Mouse (Mus musculus): ENCODE results near the gene Rerg. TPM values are rescaled to one million over a fixed set of nuclear protein-coding genes. Genes with fewer than 3 reads are reported as not detected.

Rerg gene
- polyA plus RNA-seq, 1 experiment, result 6.8 TPM

DNA sequence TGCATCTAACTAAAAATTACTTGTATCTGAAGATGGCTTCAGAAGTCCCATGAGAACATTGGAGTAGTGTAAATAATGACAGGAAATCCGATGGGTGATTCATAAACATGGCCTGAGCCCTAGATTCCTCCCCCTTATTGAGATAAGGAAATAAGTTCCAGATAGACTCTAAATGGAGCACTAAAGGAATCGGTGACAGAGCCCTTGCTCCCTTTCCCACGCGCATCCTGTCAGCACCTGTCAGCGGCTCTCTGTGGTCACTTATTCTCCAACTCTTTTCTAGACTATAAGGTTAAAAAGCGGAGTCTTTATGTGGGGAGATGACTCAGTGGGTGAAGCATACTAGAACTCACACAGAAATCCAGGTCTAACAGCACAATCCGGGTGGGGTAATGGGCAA lies 104.8 kb downstream of the Rerg start:
- H3K4me3 ChIP-seq (ENCODE audit: insufficient read depth, low read length), result no peak overlapping the region
- no peak overlapping the region for H3K27ac ChIP-seq (ENCODE audit: insufficient read depth, low read length)
- TF ChIP-seq POLR2A (IDR thresholded peaks at IDR 0.05; ENCODE audit: extremely low read depth, insufficient read depth, low read length) (no peak), CTCF (IDR thresholded peaks at IDR 0.05; ENCODE audit: extremely low read depth, insufficient read depth, low read length) (no peak)
- no peaks in the 10 kb centered on the region; the same call in 1 of the 2 replicates for H3K4me1 ChIP-seq (ENCODE audit: control insufficient read depth, insufficient read depth, low read length)

DNA sequence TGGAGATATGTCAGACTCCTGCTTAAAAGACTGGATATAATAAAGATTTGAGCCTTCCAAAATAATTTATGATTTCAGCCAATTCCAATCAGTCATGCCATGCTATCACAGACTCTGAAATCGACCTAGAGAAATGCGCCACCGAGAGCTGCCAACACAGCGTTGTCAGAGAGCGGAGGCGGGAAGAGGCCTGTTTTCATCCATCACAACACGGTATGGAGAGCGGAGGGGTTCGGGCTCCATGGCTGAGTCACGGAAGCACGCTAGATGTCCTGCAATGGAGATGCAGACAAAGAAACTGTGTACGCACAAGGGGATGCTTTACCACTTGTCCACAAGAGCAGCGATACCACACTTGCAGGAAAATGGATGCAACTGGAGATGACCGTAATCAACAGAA lies 105.5 kb downstream of the Rerg start:
- Histone ChIP-seq H3K4me3 (ENCODE audit: insufficient read depth, low read length) (no peak overlapping the region), H3K27ac (ENCODE audit: insufficient read depth, low read length) (no peak overlapping the region), H3K4me1 (ENCODE audit: control insufficient read depth, insufficient read depth, low read length) (no peaks in the 10 kb centered on the region; the same call in 1 of the 2 replicates)
- TF ChIP-seq POLR2A (IDR thresholded peaks at IDR 0.05; ENCODE audit: extremely low read depth, insufficient read depth, low read length), result no peak
- TF ChIP-seq CTCF (IDR thresholded peaks at IDR 0.05; ENCODE audit: extremely low read depth, insufficient read depth, low read length), result no peak

- H3K27ac ChIP-seq (ENCODE audit: insufficient read depth, low read length), result no peak overlapping the region
- TF ChIP-seq POLR2A (IDR thresholded peaks at IDR 0.05; ENCODE audit: extremely low read depth, insufficient read depth, low read length) (no peak), CTCF (IDR thresholded peaks at IDR 0.05; ENCODE audit: extremely low read depth, insufficient read depth, low read length) (no peak)
- H3K4me1 ChIP-seq (ENCODE audit: control insufficient read depth, insufficient read depth, low read length), result no peaks in the 10 kb centered on the region; the same call in 1 of the 2 replicates
- H3K4me3 ChIP-seq (ENCODE audit: insufficient read depth, low read length), result no peak overlapping the region
Observed at GRCm38 (mm10) chr6:137063239-137063940, 106.9 kb downstream of the Rerg start.

GRCm38 (mm10) chr6:137061880-137062531 lies 108.3 kb downstream of the Rerg start:
- no peak overlapping the region for H3K4me3 ChIP-seq (ENCODE audit: insufficient read depth, low read length)
- TF ChIP-seq CTCF (IDR thresholded peaks at IDR 0.05; ENCODE audit: extremely low read depth, insufficient read depth, low read length) (no peak), POLR2A (IDR thresholded peaks at IDR 0.05; ENCODE audit: extremely low read depth, insufficient read depth, low read length) (no peak)
- H3K27ac ChIP-seq (ENCODE audit: insufficient read depth, low read length), result no peak overlapping the region
- no peaks in the 10 kb centered on the region; the same call in 1 of the 2 replicates for H3K4me1 ChIP-seq (ENCODE audit: control insufficient read depth, insufficient read depth, low read length)

GRCm38 (mm10) chr6:137060595-137060994 lies 109.7 kb downstream of the Rerg start:
- TF ChIP-seq POLR2A (IDR thresholded peaks at IDR 0.05; ENCODE audit: extremely low read depth, insufficient read depth, low read length) (no peak), CTCF (IDR thresholded peaks at IDR 0.05; ENCODE audit: extremely low read depth, insufficient read depth, low read length) (no peak)
- H3K4me3 ChIP-seq (ENCODE audit: insufficient read depth, low read length), result no peak overlapping the region
- H3K4me1 ChIP-seq (ENCODE audit: control insufficient read depth, insufficient read depth, low read length), result no peaks in the 10 kb centered on the region; the same call in 1 of the 2 replicates
- no peak overlapping the region for H3K27ac ChIP-seq (ENCODE audit: insufficient read depth, low read length)

- H3K27ac ChIP-seq (ENCODE audit: insufficient read depth, low read length), result no peak overlapping the region
- H3K4me1 ChIP-seq (ENCODE audit: control insufficient read depth, insufficient read depth, low read length), result no peaks in the 10 kb centered on the region
- H3K4me3 ChIP-seq (ENCODE audit: insufficient read depth, low read length), result no peak overlapping the region
- no peak for TF ChIP-seq POLR2A (IDR thresholded peaks at IDR 0.05; ENCODE audit: extremely low read depth, insufficient read depth, low read length)
- TF ChIP-seq CTCF (IDR thresholded peaks at IDR 0.05; ENCODE audit: extremely low read depth, insufficient read depth, low read length), result no peak
Observed at GRCm38 (mm10) chr6:137058257-137058656, 112.0 kb downstream of the Rerg start.

DNA sequence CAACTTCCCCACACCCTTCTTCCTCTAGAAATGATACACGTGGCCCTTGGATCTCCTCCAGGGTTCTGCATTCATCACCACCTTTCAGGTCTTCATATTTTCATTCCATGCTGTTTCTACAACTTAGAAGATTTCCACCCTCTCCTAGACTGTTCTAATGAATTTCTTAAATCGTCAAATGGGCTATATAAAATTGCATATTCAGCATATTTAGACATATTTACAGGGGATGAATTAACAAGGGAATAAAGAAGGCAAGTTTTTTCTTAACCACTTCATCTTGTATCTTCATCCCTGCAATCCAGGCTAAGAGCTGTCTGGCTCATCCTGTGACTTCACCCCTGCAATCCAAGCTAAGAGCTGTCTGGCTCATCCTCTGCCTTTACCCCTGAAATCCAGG lies 116.2 kb downstream of the Rerg start:
- no peak overlapping the region for H3K27ac ChIP-seq (ENCODE audit: insufficient read depth, low read length)
- H3K4me3 ChIP-seq (ENCODE audit: insufficient read depth, low read length), result no peak overlapping the region
- TF ChIP-seq POLR2A (IDR thresholded peaks at IDR 0.05; ENCODE audit: extremely low read depth, insufficient read depth, low read length) (no peak), CTCF (IDR thresholded peaks at IDR 0.05; ENCODE audit: extremely low read depth, insufficient read depth, low read length) (no peak)
- no peaks in the 10 kb centered on the region for H3K4me1 ChIP-seq (ENCODE audit: control insufficient read depth, insufficient read depth, low read length)

- H3K4me1 ChIP-seq (ENCODE audit: control insufficient read depth, insufficient read depth, low read length), result no peaks in the 10 kb centered on the region
- H3K4me3 ChIP-seq (ENCODE audit: insufficient read depth, low read length), result no peak overlapping the region
- H3K27ac ChIP-seq (ENCODE audit: insufficient read depth, low read length), result no peak overlapping the region
- TF ChIP-seq POLR2A (IDR thresholded peaks at IDR 0.05; ENCODE audit: extremely low read depth, insufficient read depth, low read length) (no peak), CTCF (IDR thresholded peaks at IDR 0.05; ENCODE audit: extremely low read depth, insufficient read depth, low read length) (peak; percentile 54)
Observed at GRCm38 (mm10) chr6:137053464-137053863, 116.8 kb downstream of the Rerg start.

- TF ChIP-seq CTCF (IDR thresholded peaks at IDR 0.05; ENCODE audit: extremely low read depth, insufficient read depth, low read length), result no peak
- no peak for TF ChIP-seq POLR2A (IDR thresholded peaks at IDR 0.05; ENCODE audit: extremely low read depth, insufficient read depth, low read length)
- Histone ChIP-seq H3K27ac (ENCODE audit: insufficient read depth, low read length) (no peak overlapping the region), H3K4me1 (ENCODE audit: control insufficient read depth, insufficient read depth, low read length) (no peaks in the 10 kb centered on the region), H3K4me3 (ENCODE audit: insufficient read depth, low read length) (no peak overlapping the region)
Observed at GRCm38 (mm10) chr6:137053006-137053405, 117.3 kb downstream of the Rerg start.

GRCm38 (mm10) chr6:137047036-137047435 lies 123.3 kb downstream of the Rerg start:
- no peak overlapping the region for H3K4me3 ChIP-seq (ENCODE audit: insufficient read depth, low read length)
- no peak for TF ChIP-seq CTCF (IDR thresholded peaks at IDR 0.05; ENCODE audit: extremely low read depth, insufficient read depth, low read length)
- H3K4me1 ChIP-seq (ENCODE audit: control insufficient read depth, insufficient read depth, low read length), result no peaks in the 10 kb centered on the region
- no peak overlapping the region for H3K27ac ChIP-seq (ENCODE audit: insufficient read depth, low read length)

All from cortical plate, adult 2 months (tissue).